Mouse (Mus musculus) bone marrow, adult 2 months (tissue): ENCODE data around the gene Ccdc148.

ENCODE experiments used
- CTCF ChIP-seq: fragments of 200-500 bp; IDR thresholded peaks from 2 replicates; pipeline ENCODE4 v1.5.1; 2011; ENCODE audit warnings: low read length, control low read depth; ENCODE audit not compliant: control insufficient read depth, insufficient read depth
- POLR2A ChIP-seq: fragments of 200-500 bp; IDR thresholded peaks from 2 replicates; pipeline ENCODE4 v1.6.1; 2011; ENCODE audit warnings: low read depth, mild to moderate bottlenecking, control low read depth, low read length, borderline replicate concordance; ENCODE audit not compliant: control insufficient read depth

DNA sequence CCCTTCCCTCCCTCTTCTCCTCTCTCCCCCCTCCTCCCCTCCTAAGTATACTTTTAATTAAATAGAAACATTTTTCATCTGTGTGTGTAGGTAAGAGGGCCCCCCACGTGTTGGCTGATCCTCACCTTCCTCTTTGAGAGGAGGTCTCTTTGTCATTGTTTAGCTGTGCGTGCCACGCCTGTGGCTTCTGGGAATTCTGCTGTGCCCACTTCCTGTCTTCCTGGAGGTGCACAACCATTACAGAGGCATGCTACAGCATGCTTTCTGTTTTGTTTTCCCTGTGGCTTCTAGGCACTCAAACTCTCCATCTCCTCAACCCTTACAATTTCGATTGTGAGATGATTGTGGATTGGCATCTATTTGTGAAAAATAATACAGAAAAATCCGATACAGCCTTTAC is 11.1 kb upstream of the Ccdc148 start:
- no peak for TF ChIP-seq CTCF
- TF ChIP-seq POLR2A, result no peak
